Mouse (Mus musculus) heart, postnatal 0 days (tissue): ENCODE measurements around the gene Cldn9.

Experiments
- CTCF ChIP-seq: IDR thresholded peaks from 2 replicates; pipeline ENCODE4 v1.5.1; 2016; ENCODE audit warnings: antibody characterized with exemption, control low read depth, low read depth
- EP300 ChIP-seq: IDR thresholded peaks from 2 replicates; pipeline ENCODE4 v1.6.1; 2016; ENCODE audit warnings: antibody characterized with exemption, low read depth

DNA sequence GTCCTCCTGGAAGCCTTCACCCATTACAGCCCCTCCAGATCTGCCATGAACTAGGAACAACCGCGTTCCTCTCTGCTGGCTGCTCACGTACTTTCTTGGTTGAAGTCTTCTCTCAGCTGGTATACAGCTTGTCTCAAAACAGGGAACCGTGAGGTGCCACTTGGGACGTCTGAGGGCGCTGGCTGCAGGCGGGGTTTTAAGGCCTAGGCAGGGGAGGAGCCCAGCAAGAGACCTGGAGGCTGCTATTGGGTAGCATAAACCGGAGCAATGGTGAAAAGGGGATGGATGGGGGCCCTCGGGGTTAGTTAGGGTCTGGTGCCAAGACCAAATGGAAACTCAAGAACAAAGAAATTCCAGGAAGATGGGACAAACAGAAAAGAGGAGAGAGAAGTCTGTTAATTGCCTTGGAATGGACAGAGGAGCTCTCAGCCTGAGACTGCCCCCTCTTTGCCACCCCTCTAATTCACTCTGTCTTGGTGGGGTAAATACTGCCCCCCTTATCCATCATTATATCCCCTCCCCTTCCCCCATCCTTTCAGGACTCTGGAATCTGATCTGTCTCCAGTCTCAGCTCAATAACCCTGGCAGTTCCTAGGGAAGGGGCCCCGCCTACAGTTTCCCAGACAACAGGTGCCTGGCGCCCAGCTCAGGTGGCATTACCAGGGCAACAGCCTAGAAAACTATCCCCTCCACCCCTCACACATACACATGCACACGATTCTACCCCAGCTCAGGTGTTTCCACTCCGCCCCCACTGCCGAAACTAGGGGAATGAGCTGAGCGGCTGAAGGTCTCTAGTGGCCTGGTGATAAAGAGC, at the start of gene Cldn9:
- TF ChIP-seq CTCF (no peak), EP300 (no peak)
